Mouse (Mus musculus) megakaryocyte, embryonic 14.5 days (primary cell): ENCODE measurements at regions not wholly inside any gene's neighbourhood (a gene's known extent, or its start where the extent isn't known, plus 50 kb on each side); places are given as distances from the start of the nearest gene placed in this dataset.

Source experiments
- FLI1 ChIP-seq: IDR thresholded peaks from 2 replicates; pipeline ENCODE4 v1.6.1; 2012; ENCODE audit warnings: low read length, inconsistent platforms, mixed read lengths
- GATA1 ChIP-seq: IDR thresholded peaks from 3 replicates; pipeline ENCODE4 v1.6.1; 2012; ENCODE audit warnings: mixed read lengths, low read length, inconsistent platforms, borderline replicate concordance

- no peak for TF ChIP-seq GATA1
- TF ChIP-seq FLI1: no peak
Observed at GRCm38 (mm10) chr14:58907359-58907758, 235.3 kb downstream of the 1700129C05Rik start.
